Mouse (Mus musculus) cerebellum, postnatal 14 days (tissue): ENCODE data around the gene Nalcn.
"Not testable (repeated sequence)": the region's sequence is repeated elsewhere in the genome, so short reads cannot be mapped to it uniquely, and the experiment has no call there.

ENCODE experiments used
- DNase-seq, 2 experiments: peaks; one replicate each; pipeline ENCODE4 v3.0.0; 2021; ENCODE audit warnings: mixed read lengths in 2 of 2

Gene Nalcn

DNA sequence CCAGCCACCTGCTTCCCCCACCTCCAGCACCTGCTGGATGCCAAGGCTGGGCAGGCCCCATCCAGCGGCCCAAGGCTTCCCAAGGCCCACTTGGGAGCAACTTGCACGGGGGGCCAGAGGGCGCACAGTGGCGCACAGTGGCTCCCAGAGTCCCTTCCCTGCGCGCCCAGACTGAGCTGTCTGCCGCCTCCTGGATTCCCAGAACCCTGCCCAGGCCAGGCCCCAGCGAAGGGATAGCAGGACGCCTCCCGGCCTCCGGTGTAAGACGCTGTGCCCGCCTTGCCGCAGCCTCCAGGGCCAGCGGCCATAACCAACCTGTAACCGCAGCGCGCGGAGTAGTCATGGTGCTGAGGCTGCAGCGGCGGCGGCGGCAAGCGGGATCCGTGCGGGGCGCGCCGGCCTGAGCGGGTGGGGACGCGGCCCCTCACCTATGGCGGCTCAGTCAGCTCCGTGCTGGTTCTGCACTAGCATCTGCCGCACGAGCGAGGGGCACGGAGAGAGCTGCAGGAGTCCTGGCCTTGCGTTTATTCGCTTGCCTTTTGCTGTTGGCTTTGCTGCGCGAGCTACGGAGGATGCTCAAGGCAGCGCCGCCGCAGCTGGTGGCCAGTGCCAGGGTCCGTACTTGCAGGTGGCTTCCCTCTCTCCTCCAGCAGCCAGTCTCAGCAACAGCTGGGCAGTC is at the start of gene Nalcn:
Gene Nalcn (minus strand): TSS at position 644 of the 679 bp plus-strand sequence.
- peak; percentile 73 to 75 for DNase-seq

DNA sequence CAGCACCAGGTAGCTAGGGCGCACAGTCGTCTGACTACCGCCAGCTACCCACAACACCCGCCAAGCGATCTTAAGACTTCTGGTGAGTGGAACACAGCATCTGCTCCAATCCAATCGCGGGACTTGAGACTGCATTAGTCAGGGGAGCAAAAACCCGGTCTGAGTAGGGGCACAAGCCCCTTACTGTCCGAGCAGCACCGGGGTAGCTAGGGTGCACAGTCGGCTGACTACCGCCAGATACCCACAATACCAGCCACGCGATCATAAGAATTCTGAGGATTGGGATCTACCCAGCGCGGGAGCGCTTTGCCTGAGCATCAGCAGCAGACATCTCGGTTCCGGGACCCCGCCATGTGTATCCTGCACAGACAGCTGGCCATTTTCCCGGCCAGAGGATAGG is 44.1 kb upstream of the Nalcn start:
- not testable (repeated sequence) for DNase-seq

DNA sequence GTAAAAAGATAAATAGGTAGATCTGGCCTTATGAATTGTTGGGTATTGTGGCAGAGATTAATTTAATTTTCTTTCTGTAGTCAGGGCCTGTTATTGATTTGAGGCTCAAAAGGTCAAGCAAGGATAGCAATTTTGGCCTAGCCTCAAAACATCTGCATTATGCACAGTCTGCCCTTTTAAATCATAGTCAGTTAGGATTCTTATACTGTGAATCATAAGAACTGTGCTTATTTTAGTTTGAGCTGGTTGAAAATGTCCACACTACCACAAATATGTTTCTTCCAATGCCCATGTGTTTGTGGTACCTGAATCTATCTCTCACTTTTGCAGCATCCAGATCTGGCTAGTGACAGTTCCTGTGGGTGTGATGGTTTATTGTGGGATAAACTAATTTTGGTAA is 37.5 kb upstream of the Nalcn start:
- DNase-seq = no peak

DNA sequence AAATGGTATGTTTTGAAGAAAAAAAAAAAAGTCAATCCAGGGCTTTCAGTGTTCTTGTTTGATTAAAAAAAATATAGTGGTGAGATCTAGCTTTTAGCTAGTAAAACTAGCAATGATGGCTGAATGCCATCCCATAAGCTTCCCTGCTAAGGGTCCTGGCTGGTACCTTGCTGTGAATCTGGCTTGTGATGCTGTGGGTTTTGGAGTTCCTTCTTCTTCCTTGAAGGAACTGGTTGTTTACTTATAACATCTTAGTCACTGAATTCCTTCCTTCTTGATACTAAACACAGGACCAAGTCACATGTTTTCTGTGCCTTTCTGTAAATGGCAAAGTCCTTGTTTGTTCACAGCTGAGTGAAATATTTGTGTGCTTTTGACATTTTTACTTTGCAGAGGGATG is 36.3 kb upstream of the Nalcn start:
- DNase-seq = no peak

DNA sequence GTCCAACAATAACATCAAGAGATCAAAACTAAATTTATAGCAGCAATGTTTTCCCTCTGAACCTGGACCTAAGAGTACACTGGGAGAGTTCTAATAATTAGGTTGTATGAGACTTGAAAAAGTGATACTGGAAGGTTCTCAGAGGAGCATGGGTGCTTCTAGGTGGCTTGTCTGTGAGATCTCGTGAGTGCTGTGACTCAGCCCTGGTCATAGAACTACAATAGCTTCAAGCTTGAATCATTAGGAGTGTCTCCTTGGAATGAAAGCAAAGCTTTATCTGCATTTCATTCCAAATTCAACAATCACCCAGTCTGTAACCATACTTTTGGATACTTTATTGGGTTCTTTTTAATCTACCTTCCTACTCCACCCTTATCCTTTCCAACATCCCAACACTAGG is 35.4 kb upstream of the Nalcn start:
- DNase-seq = no peak

DNA sequence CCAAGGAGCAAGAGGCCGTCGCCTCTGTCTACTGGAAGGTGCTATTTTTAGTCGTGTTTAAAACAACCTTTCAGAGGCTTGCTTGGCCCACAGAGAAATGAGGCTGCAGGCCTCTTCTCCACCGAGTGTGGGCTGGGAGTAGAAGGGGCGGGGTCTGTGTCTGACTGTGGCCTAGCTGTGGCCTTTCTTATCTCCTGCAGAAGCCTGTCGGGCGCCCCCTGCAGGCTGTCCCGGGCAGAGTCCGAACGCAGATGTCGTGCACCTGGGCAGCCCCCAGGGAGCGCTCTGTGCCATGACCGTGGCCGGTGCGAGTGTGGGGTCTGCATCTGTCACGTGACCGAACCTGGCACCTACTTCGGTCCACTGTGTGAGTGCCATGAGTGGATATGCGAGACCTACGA is 34.1 kb upstream of the Nalcn start:
- DNase-seq = peak; percentile 55 to 73

DNA sequence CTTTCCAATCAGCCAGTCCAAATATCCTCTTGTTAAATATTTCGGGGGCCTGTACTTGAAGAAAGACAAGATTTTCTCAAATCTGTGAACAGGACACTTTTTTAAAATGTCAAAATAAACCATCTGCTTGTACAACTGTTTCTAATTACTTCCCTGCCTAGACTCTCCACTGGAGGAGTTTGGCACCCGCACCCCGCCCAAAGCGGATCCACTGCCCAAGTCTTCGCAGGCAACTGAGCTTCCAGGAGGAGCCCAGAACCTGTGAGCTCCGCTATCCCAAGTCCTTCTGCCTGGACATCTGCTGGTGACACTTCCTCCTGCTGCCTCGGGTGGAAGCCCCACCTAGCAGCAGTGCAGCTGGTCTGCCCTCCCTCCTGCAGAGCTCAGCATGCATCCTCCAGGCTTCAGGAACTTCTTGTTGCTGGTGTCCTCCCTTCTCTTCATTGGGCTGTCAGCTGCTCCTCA is 33.0 kb upstream of the Nalcn start, which contains the start of gene Itgbl1:
Gene Itgbl1 (plus strand): TSS at position 51 of the 465 bp plus-strand sequence.
- DNase-seq = peak; percentile 64 to 67

DNA sequence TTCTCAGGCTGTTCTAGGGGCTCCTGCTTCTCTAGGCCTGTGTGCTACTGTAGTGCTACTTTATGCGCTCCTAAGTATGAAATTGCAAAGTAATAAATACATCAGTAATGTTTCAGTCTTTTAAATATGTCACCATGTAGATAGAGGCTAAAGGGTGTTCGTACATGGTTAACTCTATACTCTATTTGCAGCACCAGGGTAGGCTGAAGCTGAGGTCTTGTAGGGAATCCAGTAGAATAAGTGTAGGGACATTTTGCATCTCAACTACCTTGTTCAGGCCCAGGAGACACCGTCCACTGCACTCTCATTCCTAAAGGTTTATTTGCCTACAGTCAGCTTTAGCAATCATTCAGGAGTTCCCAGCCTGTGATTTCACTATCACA is 227 bp upstream of the Nalcn start:
- peak in 1 of 2 experiments; percentile 12 for DNase-seq

DNA sequence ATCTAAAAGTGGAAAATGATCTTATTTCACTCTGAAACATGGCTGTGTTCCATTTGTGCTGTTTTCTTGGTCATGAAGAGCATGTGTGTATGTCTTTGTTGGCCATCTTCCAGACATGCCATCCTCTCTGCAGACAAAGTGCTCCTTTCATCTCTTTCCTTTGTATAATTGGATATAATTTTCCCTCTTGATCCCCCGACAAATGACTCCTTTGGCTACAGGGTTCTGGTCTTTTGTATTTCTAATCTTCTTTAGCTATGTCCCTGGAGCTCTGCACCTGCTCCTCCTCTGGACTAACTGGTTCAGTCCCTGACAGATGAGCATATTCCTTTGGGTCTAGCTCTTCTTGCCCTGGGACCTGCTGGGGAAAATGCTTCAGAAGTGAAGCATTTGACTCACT is 4.0 kb downstream of the Nalcn start:
- DNase-seq = peak in 1 of 2 experiments; percentile 11

DNA sequence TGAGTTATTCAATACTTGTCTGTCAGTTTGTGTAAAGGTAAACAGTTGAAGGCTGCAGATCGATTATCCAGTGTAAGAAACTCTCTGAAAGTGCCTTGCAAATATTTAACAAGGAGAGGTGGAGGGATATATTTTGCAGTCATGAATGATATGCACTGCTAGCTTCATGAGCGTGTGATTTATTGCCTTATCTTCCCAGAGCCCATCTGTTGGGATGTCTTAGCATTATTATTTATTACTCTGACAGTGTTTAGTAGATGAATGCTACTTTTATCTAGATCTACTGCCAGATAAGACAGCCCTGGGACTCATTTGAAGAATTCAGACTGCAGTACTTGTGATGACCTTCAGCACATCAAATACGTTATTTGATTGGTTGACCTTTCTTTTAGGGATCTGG is 31.7 kb downstream of the Nalcn start:
- DNase-seq = no peak

DNA sequence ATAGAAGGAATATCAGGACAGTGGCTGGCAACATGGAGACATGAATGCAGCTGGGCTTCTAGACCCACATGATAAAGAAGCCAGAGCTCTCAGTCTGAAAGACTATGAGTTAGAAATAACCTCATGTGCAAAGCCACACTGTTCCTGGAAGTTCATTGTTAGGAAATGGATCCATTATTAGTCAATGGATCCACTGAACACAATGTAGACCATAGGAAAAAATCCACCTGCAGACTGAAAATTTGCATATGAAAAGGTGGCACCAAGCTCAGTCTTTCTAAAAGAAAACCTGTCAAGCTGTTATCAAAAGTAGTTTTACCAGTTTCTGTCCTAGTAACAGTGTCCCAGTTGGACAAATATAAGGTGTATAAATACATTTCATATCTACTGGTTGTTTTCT is 39.5 kb downstream of the Nalcn start:
- DNase-seq = no peak

DNA sequence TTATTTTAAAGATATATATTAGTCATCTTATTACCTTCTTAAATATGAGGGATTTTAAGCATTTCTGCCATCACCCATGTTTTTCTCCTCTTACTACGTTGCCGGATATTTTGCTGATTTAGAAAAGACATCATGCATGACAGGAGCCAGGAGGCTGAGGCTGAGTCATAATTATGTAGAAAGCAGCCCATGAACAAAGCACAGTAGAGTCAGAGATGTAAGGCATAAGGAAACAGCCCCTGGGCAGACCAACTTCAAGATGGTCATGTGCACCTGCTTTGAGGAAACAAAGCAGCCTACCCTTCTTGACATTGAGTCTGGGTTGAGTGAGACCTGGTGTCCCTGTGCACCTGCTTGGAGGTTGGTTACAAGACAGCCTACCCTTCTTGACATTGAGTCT is 44.5 kb downstream of the Nalcn start:
- DNase-seq = no peak

DNA sequence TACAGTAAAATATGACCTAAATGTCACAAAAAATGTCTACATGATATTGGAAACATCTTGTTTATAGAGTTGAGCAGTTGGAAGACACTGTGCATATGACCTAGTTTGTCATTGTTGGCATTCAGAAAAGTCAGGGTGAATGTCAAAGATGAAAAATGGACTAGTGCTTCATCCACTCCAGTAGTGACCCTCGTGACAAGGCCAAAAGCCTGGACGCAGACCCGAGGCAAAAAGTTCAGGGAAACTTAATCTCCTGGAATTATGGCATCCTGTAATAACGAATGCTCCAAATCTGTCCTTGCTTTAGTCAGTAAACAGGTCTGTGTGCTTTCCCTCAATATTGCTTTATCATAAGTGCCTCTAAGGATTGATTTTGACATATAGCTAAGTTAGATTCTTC is 51.6 kb downstream of the Nalcn start:
- DNase-seq = no peak

DNA sequence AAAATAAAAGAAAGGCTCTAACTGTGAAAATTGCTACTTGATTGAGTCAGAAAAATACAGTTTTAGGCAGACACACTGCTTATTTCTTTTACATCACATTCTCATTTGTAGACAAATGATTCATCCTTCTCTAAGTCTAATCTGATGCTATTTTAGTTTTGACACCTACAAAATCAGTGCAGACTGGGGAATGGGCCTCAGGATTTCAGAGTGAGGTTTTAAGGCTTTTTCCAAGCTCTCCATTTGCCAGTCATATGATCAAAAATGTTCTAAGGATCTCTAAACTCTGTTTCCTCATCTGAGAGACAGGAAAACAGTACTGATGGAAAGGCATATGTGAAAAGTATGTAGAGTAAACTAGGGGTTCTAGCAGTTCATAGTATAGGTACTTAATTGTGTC is 52.0 kb downstream of the Nalcn start:
- DNase-seq = no peak

DNA sequence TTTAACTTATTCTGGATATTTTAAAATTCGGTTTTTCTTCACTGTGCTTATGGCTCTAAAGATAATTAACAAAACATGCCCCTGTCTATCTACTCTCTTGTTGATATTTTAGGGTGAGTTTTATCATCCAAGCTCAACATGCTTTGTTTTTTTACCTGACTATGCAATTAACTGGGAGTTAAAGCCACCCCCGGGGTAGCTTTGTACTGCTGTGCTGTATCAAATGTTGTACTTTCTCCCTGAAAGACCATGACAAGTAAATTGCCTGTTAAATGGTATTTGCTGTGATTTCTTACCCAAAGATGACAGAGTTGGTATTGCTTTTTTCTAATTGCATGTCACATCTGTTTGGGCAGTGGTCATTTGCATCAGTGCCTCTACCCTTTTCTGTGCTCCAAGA is 60.3 kb downstream of the Nalcn start:
- no peak for DNase-seq

DNA sequence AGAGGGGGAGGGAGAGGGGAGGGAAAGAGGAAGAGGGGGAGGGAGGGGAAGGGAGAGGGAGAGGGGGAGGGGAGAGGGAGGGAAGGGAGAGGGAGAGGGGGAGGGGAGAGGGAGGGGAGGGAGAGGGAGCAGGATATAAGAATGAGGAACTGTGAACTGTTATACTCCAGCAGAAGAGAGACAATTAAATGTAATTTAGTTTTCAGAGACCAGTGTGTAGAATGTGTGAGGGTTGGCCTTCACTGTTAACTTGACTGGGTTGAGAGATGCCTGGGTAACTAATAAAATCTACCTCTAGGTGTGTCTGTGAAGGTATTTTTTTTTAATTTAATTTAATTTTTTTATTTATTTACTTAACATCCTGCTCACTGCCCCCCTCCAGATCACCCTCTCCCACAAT is 71.4 kb downstream of the Nalcn start:
- no peak for DNase-seq

DNA sequence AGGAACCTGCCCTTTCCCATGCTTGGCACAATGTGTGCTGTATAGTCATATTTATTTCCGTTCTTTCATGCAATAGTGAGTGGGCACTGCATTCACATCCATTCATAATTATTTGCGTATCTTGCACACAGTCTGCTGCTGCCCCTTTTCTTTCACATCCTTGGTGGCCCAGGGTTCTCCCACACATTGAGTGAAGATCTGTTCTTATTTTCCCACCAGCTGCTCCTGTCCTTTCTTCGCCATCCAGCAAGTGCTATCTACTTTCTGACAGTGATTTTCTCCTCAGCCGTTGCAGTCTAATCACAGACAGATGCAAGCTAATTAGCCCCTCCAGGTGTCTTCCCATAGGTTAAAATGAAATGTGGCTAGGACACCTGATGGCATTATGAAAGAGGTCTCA is 72.0 kb downstream of the Nalcn start:
- DNase-seq = no peak

DNA sequence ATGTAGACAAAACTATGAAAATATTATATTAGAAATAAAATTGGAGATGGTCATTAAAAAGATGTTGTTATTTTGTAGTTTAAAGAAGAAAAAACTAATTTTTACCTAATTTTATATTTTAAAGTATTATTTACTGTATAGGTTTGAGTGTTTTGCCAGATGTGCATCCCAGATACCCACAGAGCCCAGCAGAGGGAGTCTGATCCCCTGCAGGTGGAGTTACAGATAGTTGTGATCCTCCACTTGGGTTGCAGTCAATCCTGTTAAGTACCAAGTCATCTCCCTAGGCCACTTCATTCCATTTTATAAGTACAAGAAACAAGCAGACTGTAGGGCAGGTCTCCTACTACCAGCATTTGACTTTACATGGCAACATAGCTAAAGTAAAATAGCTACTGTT is 84.6 kb downstream of the Nalcn start:
- no peak for DNase-seq

DNA sequence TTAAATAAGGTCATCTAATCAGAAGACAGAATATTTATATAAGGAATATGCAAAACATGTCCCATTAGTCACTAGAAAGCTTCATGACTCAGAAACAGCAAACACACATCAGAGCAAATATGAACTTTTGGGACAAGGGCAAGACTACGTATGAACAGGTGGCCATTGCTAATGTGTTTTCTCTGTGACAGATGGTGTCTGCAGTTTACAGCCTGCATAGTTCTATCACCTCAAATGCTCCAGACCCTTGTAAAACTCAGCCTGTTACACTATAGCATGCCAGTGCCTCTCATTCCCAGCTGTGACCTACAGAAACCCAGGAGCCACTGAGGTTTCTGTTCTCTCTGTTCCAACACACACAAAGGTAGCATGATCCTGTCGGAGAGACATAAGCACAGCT is 91.3 kb downstream of the Nalcn start:
- DNase-seq = peak in 1 of 2 experiments; percentile 24

DNA sequence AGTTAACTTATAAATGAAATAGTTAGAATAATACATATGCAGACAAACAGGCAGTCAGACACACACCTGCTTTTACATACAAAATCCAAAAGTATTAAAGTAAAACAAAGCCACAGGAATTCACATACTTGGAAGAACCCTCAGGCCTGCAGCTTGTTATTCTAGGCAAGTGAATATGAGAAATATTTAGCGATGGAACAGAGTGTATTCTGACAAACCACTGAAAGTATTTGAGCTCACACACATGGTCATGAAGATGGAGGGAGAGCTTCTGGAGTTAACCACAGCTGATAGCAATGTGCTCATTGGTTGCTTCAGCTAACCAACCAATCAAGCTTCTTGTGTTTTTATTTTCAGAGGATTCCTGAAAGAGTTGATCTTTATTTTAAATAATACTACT is 93.9 kb downstream of the Nalcn start:
- no peak for DNase-seq

DNA sequence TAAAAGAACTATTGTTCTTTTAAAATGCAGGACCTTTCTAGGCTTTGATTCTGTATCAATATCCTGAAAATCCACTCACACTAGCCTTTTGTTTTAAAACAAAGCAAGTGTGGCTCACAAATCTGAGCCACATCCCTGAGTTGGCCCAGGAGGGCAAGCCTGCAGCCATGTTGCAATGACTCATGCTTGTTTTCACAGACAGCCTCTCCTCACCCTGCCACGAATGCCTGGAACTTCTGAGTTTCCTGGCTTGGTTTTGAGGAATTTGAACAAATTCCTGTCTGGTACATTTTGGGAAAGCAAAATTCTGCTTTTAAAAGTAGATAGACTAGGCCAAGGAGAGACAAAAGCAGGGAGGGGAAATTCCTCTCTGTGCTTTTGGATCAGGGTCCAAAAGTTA is 95.7 kb downstream of the Nalcn start:
- no peak for DNase-seq

DNA sequence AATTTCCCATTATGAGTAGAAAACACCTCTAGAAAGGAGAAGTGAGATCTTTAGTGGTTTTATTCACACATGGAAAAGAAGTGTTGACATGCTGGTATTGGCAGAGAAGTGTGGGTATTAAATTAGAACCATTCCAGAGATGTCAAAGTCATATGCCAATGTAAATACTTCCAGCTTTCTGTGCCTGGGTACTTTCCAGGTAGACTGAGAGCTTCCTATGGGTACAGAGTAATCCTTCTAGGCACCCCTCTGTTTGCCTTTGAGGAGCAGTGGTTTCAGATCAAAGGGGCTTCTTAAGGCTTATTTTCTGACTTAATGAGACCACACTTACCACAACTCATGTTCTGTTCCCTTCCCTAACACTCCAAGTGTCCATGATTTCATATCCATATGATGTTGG is 97.8 kb downstream of the Nalcn start:
- no peak for DNase-seq

DNA sequence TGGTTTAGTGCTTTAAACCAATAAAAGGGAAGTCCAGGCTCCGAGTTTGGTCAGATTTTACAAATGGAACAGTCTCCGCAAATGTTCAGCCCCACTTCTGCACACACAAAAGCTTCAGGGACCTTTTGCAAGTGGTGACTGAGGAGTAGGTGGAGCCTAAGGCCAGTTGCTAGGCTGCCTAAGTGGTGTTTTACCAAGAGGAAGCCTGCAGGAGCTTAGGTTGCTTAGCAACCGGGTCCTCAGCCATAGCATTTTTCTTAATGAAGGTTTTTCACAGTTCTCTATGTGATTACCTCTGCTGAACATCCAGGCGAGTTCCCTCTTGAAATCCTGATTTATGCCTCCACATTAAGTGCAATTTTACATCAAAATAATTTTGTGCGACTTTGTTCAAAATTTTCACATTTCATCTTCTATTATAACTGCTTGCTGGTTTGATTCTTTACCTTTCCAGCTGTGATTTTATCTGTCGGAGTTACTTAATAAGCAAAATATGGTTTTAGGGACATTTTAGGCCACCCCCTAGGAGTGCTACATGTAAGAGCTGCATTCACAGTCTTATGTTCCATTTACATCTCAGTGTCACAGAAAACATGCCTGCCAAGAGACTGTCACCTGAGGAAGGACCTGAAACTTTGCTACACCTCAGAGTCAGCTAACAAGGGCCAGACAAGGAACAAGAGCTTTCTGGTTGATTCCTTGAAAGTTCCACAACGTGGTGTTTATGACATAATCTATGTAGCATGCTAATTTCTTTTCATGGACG is 113.4 kb downstream of the Nalcn start:
- DNase-seq = peak; percentile 4 to 24

DNA sequence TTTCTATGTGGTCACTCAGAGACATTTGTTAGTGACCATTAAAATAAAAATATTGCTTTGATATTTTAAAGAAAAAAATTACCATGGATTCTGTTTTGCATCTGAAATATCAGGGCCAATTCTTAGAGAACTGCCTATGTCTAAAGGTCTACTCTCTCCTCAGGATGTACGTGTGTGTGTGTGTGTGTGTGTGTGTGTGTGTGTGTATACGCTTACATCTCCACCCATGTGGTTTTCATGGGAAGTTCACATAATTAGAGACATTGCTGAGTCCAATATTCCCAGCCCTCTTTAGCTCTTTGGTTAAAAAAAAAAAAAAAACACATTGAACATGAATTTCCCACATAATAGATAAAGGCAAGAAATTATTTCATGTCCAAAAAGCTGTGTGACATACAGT is 114.0 kb downstream of the Nalcn start:
- DNase-seq = no peak

DNA sequence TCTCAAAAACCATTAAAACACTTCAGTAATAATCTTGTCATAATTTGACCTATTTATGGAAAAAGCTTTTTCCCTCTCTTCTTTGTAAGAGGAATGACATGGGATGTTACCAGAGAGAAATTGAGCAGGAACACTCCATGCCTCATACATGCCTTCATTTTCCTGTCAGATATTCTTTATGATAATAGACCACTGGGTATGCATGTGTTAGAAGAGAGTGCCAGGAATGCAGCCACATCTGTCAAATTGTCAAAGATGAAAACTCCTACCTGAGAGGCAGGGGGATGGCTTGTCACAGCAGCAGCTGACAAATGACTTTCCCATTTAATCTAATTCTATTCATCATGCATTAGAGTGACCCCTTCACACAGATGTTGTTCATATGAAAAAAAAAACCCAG is 131.4 kb downstream of the Nalcn start:
- DNase-seq = no peak
